Mouse (Mus musculus) layer of hippocampus, postnatal 25 days (tissue): ENCODE measurements around the gene Agbl2. TPM values are rescaled to one million over a fixed set of nuclear protein-coding genes. Genes with fewer than 3 reads are reported as not detected.
"Not testable (repeated sequence)": the region's sequence is repeated elsewhere in the genome, so short reads cannot be mapped to it uniquely, and the experiment has no call there.

Experiments
- DNase-seq, 2 experiments: peaks; one replicate each; pipeline ENCODE4 v3.0.0; 2022; ENCODE audit warnings: mixed read lengths in 2 of 2, low spot score in 1 of 2; ENCODE audit errors: extremely low spot score in 1 of 2
- total RNA-seq, 2 experiments: library from RNA; stranded (reverse); gene quantifications; 2 replicates each; pipeline ENCODE4 v1.2.3; 2021

Gene Agbl2
- total RNA-seq, 2 experiments from 2014 or later, result 0.52 to 0.92 TPM

DNA sequence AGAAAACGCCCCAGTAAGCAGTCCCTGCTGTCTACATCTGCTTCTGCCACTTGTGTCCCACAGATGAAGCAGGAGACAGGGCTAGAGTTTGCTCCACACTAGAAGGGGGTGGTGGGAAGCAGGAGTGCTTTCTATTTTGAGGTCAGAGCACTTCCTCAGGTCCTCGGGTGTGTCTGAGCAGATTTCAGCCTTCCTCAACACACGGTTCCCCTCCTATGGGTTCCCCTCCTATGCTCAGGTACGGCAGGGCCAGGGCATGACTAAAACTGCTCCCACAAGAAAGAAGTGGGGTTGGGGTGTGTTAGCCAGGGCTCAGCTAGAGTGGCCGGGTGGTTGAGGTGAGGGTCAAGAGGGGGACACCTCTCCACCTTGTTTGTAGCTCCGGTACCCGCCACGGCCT is 28.2 kb downstream of the Agbl2 start:
- no peak for DNase-seq

GRCm38 (mm10) chr2:90815266-90815665 is 32.7 kb downstream of the Agbl2 start:
- no peak for DNase-seq

DNA sequence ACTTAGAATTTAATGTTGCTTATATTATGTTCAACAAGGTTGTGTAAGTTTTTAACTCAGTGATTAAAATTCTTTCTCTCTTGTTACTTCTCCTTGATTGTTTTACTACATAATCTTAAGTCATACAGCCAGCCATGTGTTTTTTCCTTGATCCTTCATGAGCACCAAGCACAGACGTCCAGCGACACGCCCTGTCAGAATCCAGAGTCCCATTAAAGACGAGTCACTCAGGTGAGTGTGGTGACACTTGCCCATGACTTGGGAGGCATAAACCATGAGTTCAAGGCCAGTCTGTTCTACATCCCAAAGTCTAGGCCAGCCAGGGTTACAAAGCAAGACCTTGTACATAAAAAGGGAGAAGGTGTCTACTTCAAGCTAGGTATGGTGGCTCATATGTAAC is 33.6 kb downstream of the Agbl2 start:
- DNase-seq, result no peak

DNA sequence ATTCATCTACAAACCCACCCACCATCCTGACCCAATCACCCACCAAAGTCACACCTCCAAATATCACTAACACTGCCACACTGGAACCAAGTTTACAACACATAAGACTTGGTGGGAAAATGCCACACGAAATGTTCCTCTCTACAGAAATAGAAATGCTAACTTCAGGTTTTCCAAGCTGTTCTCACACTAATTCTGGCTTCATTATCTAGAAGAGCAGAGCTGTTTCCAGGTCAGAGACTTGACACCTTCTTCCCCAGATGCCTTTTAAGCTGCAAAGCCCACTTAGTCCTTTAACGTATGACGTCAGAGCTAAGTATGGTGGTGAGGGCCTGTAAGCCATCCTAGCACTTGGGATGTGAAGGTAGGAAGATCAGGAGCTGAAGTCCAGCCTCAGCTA is 36.2 kb downstream of the Agbl2 start:
- DNase-seq, result no peak

- no peak for DNase-seq
Measured at GRCm38 (mm10) chr2:90820894-90821293, 38.4 kb downstream of the Agbl2 start.

- no peak for DNase-seq
Measured at GRCm38 (mm10) chr2:90822978-90823377, 40.5 kb downstream of the Agbl2 start.

- peak in 1 of 2 experiments; percentile 13 for DNase-seq
Measured at GRCm38 (mm10) chr2:90823781-90824180, 41.3 kb downstream of the Agbl2 start.

DNA sequence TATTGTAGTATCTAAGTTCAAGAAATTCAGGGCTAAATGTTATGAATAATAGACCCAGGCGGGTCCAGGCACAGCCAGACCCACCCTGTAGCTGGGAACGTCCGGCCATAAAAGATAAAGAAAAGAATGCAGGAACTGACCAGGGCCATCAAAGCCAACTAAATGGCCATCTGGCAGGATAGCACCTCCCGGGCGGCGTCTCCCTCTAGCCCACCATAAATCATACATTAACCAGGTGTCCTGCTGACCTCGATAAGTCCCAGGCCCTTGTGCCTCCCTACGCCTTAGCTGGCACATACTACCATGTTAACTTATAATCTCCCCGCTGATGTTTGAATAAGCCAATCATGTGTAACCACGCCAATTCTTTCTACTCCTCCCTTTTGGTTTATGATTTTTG is 42.0 kb downstream of the Agbl2 start:
- not testable (repeated sequence) for DNase-seq

DNA sequence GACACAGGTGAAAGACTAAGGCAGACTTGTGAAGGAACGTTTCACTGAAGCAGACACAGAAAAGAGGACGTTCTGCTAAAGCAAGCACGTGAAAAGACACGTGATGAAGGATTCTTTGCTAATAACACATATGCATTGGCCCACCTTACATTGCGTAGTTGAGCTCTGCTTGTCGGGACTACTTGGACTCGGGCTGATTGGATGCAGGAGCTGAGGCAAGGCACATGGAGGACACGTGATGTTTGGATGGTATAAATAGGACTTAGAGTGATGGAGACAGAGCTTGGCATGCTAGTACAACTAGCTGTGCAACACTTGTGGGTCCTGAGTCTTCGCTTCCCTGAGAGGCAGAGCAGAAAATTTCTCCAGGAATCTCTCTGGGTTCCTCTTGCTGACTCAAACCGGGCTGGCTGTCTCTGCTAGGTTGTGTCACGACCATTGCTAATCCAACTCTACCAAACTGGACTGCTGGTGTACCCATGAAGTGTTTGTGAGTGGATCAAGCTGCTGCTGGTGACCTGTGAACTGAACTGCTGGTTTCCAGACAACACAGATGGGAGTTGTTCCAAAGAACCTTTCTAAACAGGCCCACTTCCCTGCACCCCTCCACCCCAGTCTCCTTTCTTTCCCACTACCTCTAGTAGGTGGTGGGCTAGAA is 43.1 kb downstream of the Agbl2 start:
- no peak for DNase-seq

- DNase-seq, result no peak
Measured at GRCm38 (mm10) chr2:90828739-90829138, 46.2 kb downstream of the Agbl2 start.

- DNase-seq, result no peak
Measured at GRCm38 (mm10) chr2:90833502-90833901, 51.0 kb downstream of the Agbl2 start.

DNA sequence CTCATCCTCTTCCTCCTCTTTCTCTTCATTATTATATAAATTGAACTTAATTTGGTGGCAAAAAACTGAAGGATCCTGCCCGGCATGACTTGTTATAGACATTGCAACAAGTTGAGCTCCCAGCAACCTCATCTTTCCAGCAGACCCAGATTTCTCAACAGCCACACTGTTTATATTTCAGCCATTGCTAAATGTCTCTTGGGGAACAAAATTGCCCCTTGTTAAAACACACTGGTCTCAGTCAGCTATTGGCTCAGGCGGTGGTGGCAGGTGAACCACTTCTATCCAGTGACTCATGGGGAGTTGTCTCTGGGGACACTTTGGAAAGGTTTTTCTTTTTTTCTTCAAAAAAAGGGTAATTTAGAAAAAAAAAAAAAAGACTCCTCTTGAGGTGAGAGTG is 56.1 kb downstream of the Agbl2 start:
- DNase-seq, result no peak

- peak in 1 of 2 experiments; percentile 26 for DNase-seq
Measured at GRCm38 (mm10) chr2:90843666-90844065, 61.1 kb downstream of the Agbl2 start.

DNA sequence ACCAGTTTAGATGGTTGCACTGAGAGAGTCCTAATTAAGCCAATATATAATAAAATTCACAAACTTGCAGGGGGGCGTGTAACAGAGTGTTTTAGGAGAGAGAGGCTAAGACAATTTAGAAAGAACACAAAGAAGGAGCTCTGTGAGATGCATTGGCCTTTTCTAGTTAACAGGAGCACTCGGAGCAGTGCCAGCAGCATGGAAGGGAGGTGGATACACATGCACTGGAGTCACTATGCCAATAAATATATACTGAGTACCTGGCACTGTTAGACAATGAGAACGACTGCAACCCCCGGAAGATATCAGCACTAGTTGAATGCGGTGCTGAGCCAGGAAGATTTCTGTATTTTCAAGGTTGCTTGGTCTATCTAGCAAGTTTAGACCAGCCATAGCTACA is 61.7 kb downstream of the Agbl2 start:
- no peak for DNase-seq

DNA sequence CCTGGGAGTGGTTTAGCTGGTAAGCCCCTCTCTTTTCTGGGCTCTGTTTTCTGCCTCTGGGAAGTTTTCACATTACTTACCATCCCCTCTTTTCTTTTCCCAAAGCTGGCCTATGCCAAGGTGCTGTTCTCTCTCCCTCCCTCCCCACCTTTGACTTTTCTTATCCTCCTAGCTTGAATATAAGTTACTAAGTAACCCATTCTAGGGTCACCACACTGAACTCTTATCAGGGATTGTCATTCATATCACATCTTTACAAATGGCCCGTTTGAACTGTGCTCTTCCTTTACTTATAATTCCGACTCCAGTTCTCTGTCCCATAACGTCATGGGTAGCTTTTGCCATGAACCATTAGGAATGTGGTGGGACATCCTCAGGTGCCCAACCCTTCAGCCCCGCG is 62.7 kb downstream of the Agbl2 start:
- DNase-seq, result no peak

DNA sequence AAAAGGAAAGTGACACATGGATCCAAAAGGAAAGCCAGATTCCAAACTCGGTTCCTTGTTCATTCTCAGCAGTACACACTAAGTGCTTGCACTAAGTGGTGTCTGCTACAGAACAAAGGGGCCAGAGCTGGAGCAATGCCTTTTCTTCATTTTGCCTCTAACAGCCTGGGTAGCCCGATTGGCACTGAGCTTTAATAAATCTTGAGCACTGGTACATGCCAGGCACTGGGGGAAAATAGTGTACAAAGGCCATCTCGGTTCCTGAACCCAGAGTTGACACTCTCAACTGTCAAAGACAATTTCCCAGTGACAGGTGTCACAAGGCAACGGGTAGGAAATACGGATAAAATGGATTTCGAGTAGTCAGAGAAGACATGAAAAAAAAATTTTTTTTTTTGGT is 63.6 kb downstream of the Agbl2 start:
- no peak for DNase-seq

- no peak for DNase-seq
Measured at GRCm38 (mm10) chr2:90846597-90846954, 64.0 kb downstream of the Agbl2 start.

- DNase-seq, result peak; percentile 90 to 95
Measured at GRCm38 (mm10) chr2:90846955-90847680, 64.6 kb downstream of the Agbl2 start, which contains the start of gene Mtch2. Mtch2 (plus strand) TSS chr2:90847155.

DNA sequence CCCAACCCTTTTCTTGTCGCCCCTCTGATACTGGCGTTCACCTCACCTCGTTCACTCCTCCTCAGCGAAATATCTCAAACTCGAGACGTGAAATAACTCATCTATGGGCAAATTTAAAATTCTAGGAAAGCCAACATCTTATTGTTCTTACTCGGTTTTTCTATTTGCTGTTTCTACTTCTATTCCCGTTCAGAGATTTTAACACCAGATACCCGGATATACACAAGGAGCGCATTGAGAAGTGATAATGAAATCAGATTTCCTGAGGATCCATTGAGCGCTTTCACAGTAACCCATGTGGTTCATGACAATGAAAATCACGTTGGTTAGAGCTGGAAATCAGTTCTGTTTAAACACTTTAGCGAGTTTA is 65.1 kb downstream of the Agbl2 start:
- DNase-seq, result no peak

DNA sequence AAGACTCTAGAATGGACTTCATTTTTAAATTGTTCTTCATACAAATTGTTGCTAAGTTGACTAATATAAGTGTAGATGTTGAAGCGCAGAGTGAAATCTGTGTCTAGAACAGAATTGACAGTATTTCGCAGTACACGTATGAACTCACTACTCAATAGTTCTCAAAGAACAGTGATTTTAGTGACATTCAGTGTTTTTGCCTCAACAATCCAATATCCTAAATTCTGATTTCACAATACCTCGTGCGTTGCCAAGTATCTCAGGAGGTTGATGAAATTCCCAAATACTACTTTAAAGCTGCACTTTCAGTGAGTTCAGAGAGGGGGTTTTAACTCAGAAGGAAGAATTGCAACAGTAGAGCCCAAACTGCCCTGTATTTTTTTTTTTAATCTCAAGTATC is 65.8 kb downstream of the Agbl2 start:
- DNase-seq, result no peak

DNA sequence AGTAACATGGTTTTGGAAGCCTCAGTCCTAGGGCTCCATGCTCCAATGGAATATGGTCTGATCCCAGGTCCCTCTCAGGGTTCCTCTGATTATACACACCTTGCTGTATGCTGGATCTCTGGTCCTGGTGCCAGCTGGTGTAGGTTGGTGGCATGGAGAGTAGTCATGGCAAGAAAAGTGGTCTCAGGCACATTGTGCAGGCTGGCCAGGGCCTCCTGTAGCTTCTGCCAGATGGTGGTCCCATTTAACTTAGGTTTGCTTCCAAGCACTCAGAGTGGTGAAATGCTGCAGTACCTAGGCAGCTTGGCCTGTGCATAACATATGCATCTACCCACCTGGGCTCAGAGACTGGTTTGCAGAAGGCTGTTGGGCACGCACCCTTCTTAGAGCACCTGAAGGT is 67.9 kb downstream of the Agbl2 start:
- no peak for DNase-seq

DNA sequence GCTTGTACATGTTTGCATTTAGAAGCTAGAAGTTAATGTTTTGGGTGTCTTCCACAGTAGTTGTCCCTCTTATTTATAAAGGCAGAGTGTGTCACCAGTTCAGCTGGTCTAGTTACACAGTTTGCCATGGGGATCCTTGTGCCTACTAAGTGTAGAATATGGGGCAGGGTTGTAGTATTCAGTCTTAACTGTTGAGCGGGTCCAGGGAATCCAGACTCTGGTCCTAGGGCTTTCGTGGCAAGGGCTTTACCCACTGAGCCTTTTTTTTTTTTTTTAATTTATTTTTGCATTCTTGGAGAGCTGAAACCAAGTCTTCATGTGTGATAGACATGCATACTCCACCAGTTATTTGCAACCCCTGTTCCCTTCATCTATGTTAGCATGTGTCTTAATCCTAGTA is 79.0 kb downstream of the Agbl2 start:
- DNase-seq, result no peak
